Mouse (Mus musculus) stomach, postnatal 0 days (tissue): ENCODE data around the gene Sgpp1.

Source experiments
- CTCF ChIP-seq: IDR thresholded peaks from 2 replicates; pipeline ENCODE4 v1.5.1; 2016; ENCODE audit warnings: antibody characterized with exemption, low read depth, mild to moderate bottlenecking, moderate library complexity
- EP300 ChIP-seq: optimal IDR thresholded peaks from 2 replicates; pipeline ENCODE3; 2016; ENCODE audit warnings: antibody characterized with exemption

DNA sequence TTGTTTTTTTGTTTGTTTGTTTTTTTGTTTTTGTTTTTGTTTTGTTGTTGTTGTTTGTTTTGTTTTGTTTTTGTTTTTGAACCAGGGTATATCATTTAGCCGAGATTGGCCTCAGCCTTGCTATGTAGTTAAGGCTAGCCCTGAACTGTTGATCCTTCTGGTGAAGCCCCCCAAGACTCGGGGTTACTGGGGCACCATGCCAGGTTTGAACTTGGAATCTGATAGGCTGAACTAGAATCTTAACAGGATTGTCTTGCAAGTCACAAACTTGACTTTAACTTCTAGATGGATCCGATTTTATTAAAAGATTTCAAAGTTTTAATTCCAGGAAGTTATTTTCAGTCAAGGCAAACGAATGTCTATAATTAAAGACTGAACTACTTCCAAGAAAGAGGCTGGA is 767 bp upstream of the Sgpp1 start:
- TF ChIP-seq EP300 (no peak), CTCF (no peak)
